Mouse (Mus musculus): Measurements from ENCODE around the gene Lgi4. TPM values are rescaled to one million over a fixed set of nuclear protein-coding genes. Genes with fewer than 3 reads are reported as not detected.

The Lgi4 gene
- polyA plus RNA-seq, 1 experiment from 2014 or later = 0.01 TPM

- TF ChIP-seq CTCF (IDR thresholded peaks at IDR 0.05) = no peak
- no peak for ATAC-seq
- ChIA-PET CTCF (no interaction called here), POLR2A (interaction anchor here (0.6 kb wide), 1 partner anchor 11 kb away, joined by 6 read pairs; no protein-coding TSS in a partner anchor)
- no peak for DNase-seq (ENCODE audit: low read depth, low spot score)
- in situ Hi-C loops (cut with MboI; ENCODE audit: low pct_unique_long_range_greater_than_20kb) = no loop called here
- no peaks in the 10 kb centered on the region for H3K27me3 ChIP-seq
These were observed 928 bp downstream of the Lgi4 start for GRCm38 (mm10) chr7:31059919-31060620.

- ChIA-PET POLR2A (no interaction called here), CTCF (no interaction called here)
- H3K27me3 ChIP-seq = no peaks in the 10 kb centered on the region
- no peak for DNase-seq (ENCODE audit: low read depth, low spot score)
- ATAC-seq = no peak
- TF ChIP-seq CTCF (IDR thresholded peaks at IDR 0.05) = no peak
- in situ Hi-C loops (cut with MboI; ENCODE audit: low pct_unique_long_range_greater_than_20kb) = no loop called here
These were observed 1.5 kb downstream of the Lgi4 start for GRCm38 (mm10) chr7:31060621-31061010.

GRCm38 (mm10) chr7:31063074-31063560 is 4.0 kb downstream of the Lgi4 start:
- no peak for TF ChIP-seq CTCF (IDR thresholded peaks at IDR 0.05)
- ChIA-PET POLR2A (no interaction called here), CTCF (interaction anchor here (1.3 kb wide), 1 partner anchor 35 kb away, joined by 5 read pairs; no protein-coding TSS in a partner anchor)
- ATAC-seq = no peak
- in situ Hi-C loops (cut with MboI; ENCODE audit: low pct_unique_long_range_greater_than_20kb) = no loop called here
- H3K27me3 ChIP-seq = no peaks in the 10 kb centered on the region
- no peak for DNase-seq (ENCODE audit: low read depth, low spot score)

GRCm38 (mm10) chr7:31067836-31068235 is 8.7 kb downstream of the Lgi4 start:
- no peak for TF ChIP-seq CTCF (IDR thresholded peaks at IDR 0.05)
- DNase-seq (ENCODE audit: low read depth, low spot score) (no peak), ATAC-seq (no peak)
- ChIA-PET POLR2A (no interaction called here), CTCF (interaction anchor here (2.1 kb wide), 1 partner anchor 9 kb away, joined by 8 read pairs; the partner anchor contains the start of gene Lgi4)
- in situ Hi-C loops (cut with MboI; ENCODE audit: low pct_unique_long_range_greater_than_20kb) = no loop called here
- H3K27me3 ChIP-seq = no peaks in the 10 kb centered on the region

- ATAC-seq = no peak
These were observed 10.3 kb downstream of the Lgi4 start for GRCm38 (mm10) chr7:31069491-31069890.

GRCm38 (mm10) chr7:31070324-31070723 is 11.2 kb downstream of the Lgi4 start:
- in situ Hi-C loops (cut with MboI; ENCODE audit: low pct_unique_long_range_greater_than_20kb) = no loop called here
- CTCF ChIA-PET = no interaction called here
- no peak for DNase-seq (ENCODE audit: low read depth, low spot score)
- H3K27me3 ChIP-seq = no peaks in the 10 kb centered on the region
- TF ChIP-seq CTCF (IDR thresholded peaks at IDR 0.05) = no peak
- ATAC-seq = no peak
- POLR2A ChIA-PET = no interaction called here

More at GRCm38 (mm10) chr7:31069491-31069890, 10.3 kb downstream of the Lgi4 start:
- in situ Hi-C loops (cut with MboI; ENCODE audit: low pct_unique_long_range_greater_than_20kb) = no loop called here
- no peak for TF ChIP-seq CTCF (IDR thresholded peaks at IDR 0.05)
- no peak for DNase-seq (ENCODE audit: low read depth, low spot score)
- POLR2A ChIA-PET = no interaction called here
- no peaks in the 10 kb centered on the region for H3K27me3 ChIP-seq
- CTCF ChIA-PET = interaction anchor here (2.1 kb wide), 1 partner anchor 11 kb away, joined by 8 read pairs; the partner anchor contains the start of gene Lgi4

GRCm38 (mm10) chr7:31072326-31072725 is 13.2 kb downstream of the Lgi4 start:
- DNase-seq (ENCODE audit: low read depth, low spot score) (no peak), ATAC-seq (no peak)
- no peak for TF ChIP-seq CTCF (IDR thresholded peaks at IDR 0.05)
- ChIA-PET POLR2A (no interaction called here), CTCF (no interaction called here)
- H3K27me3 ChIP-seq = no peaks in the 10 kb centered on the region
- in situ Hi-C loops (cut with MboI; ENCODE audit: low pct_unique_long_range_greater_than_20kb) = no loop called here

- ATAC-seq = no peak
These were observed 14.4 kb downstream of the Lgi4 start for GRCm38 (mm10) chr7:31073546-31073945.

GRCm38 (mm10) chr7:31074061-31074712 is 15.0 kb downstream of the Lgi4 start:
- TF ChIP-seq CTCF (IDR thresholded peaks at IDR 0.05) = no peak
- ATAC-seq = no peak
- CTCF ChIA-PET = no interaction called here
- POLR2A ChIA-PET = no interaction called here
- in situ Hi-C loops (cut with MboI; ENCODE audit: low pct_unique_long_range_greater_than_20kb) = no loop called here
- DNase-seq (ENCODE audit: low read depth, low spot score) = no peak
- no peaks in the 10 kb centered on the region for H3K27me3 ChIP-seq

More at GRCm38 (mm10) chr7:31073546-31073945, 14.4 kb downstream of the Lgi4 start:
- POLR2A ChIA-PET = no interaction called here
- CTCF ChIA-PET = no interaction called here
- no peak for DNase-seq (ENCODE audit: low read depth, low spot score)
- in situ Hi-C loops (cut with MboI; ENCODE audit: low pct_unique_long_range_greater_than_20kb) = no loop called here
- no peak for TF ChIP-seq CTCF (IDR thresholded peaks at IDR 0.05)
- no peaks in the 10 kb centered on the region for H3K27me3 ChIP-seq

- in situ Hi-C loops (cut with MboI; ENCODE audit: low pct_unique_long_range_greater_than_20kb) = no loop called here
- ChIA-PET CTCF (no interaction called here), POLR2A (no interaction called here)
- no peak for DNase-seq (ENCODE audit: low read depth, low spot score)
- ATAC-seq = no peak
- no peaks in the 10 kb centered on the region for H3K27me3 ChIP-seq
- TF ChIP-seq CTCF (IDR thresholded peaks at IDR 0.05) = no peak
These were observed 15.5 kb downstream of the Lgi4 start for GRCm38 (mm10) chr7:31074713-31075069.

- CTCF ChIA-PET = no interaction called here
- no peak for ATAC-seq
- in situ Hi-C loops (cut with MboI; ENCODE audit: low pct_unique_long_range_greater_than_20kb) = no loop called here
- POLR2A ChIA-PET = no interaction called here
- H3K27me3 ChIP-seq = no peaks in the 10 kb centered on the region
- no peak for DNase-seq (ENCODE audit: low read depth, low spot score)
- no peak for TF ChIP-seq CTCF (IDR thresholded peaks at IDR 0.05)
These were observed 17.4 kb downstream of the Lgi4 start, which contains the start of gene Fxyd3 for GRCm38 (mm10) chr7:31076492-31076891. Fxyd3 (minus strand) TSS chr7:31076704.

Measured in Patski (cell line).